Mouse (Mus musculus): ENCODE data around the gene Gm49721. TPM values are rescaled to one million over a fixed set of nuclear protein-coding genes. Genes with fewer than 3 reads are reported as not detected.
"Not testable (repeated sequence)": the region's sequence is repeated elsewhere in the genome, so short reads cannot be mapped to it uniquely, and the experiment has no call there.

The Gm49721 gene
- under 1 TPM in 1 of 2 experiments, not detected in 1; 0.55 TPM for total RNA-seq (2021)
- long read RNA-seq, experiment 1, partial matches to known transcripts: 0 of 3 reads
- long read RNA-seq, experiment 1, other reads (novel, unspliced or antisense): 3 of 3 reads
- long read RNA-seq, experiment 2, partial matches to known transcripts: 1 of 5 reads
- long read RNA-seq, experiment 2, other reads (novel, unspliced or antisense): 4 of 5 reads

GRCm38 (mm10) chr17:6978287-6979248 lies at the start of gene Gm49721:
Gm49721 (plus strand) TSS chr17:6978904.
- DNase-seq: peak; percentile 78

GRCm38 (mm10) chr17:6931625-6932024 lies 47.1 kb upstream of the Gm49721 start:
- not testable (repeated sequence) for DNase-seq

- DNase-seq: not testable (repeated sequence)
Observed at GRCm38 (mm10) chr17:6942560-6942959, 36.1 kb upstream of the Gm49721 start.

- not testable (repeated sequence) for DNase-seq
Observed at GRCm38 (mm10) chr17:6947637-6947983, 31.1 kb upstream of the Gm49721 start.

- DNase-seq: peak; percentile 91
Observed at GRCm38 (mm10) chr17:6947984-6948768, 30.5 kb upstream of the Gm49721 start, which contains the start of gene Rsph3b. Rsph3b (minus strand) TSS chr17:6948682.

GRCm38 (mm10) chr17:6948769-6949228 lies 29.9 kb upstream of the Gm49721 start:
- not testable (repeated sequence) for DNase-seq

GRCm38 (mm10) chr17:6958881-6959280 lies 19.8 kb upstream of the Gm49721 start:
- not testable (repeated sequence) for DNase-seq

- DNase-seq: not testable (repeated sequence)
Observed at GRCm38 (mm10) chr17:6959543-6960259, 19.0 kb upstream of the Gm49721 start.

GRCm38 (mm10) chr17:6960349-6960748 lies 18.4 kb upstream of the Gm49721 start:
- DNase-seq: not testable (repeated sequence)

- DNase-seq: peak; percentile 51
Observed at GRCm38 (mm10) chr17:6960776-6961175, 17.9 kb upstream of the Gm49721 start, which contains the start of gene Tagap1. Tagap1 (minus strand) TSS chr17:6961156.

GRCm38 (mm10) chr17:6961181-6962000 lies 17.3 kb upstream of the Gm49721 start:
- not testable (repeated sequence) for DNase-seq

- DNase-seq: not testable (repeated sequence)
Observed at GRCm38 (mm10) chr17:6962339-6962738, 16.4 kb upstream of the Gm49721 start.

- DNase-seq: not testable (repeated sequence)
Observed at GRCm38 (mm10) chr17:6962936-6963335, 15.8 kb upstream of the Gm49721 start.

- not testable (repeated sequence) for DNase-seq
Observed at GRCm38 (mm10) chr17:6965364-6965763, 13.3 kb upstream of the Gm49721 start.

- not testable (repeated sequence) for DNase-seq
Observed at GRCm38 (mm10) chr17:6967673-6968072, 11.0 kb upstream of the Gm49721 start.

- DNase-seq: not testable (repeated sequence)
Observed at GRCm38 (mm10) chr17:6970334-6970733, 8.4 kb upstream of the Gm49721 start, which contains the start of gene Rnaset2b. Rnaset2b (plus strand) TSS chr17:6970634.

- DNase-seq: not testable (repeated sequence)
Observed at GRCm38 (mm10) chr17:6971238-6971637, 7.5 kb upstream of the Gm49721 start.

GRCm38 (mm10) chr17:6972836-6973396 lies 5.8 kb upstream of the Gm49721 start:
- not testable (repeated sequence) for DNase-seq

- DNase-seq: not testable (repeated sequence)
Observed at GRCm38 (mm10) chr17:6974985-6975384, 3.7 kb upstream of the Gm49721 start.

GRCm38 (mm10) chr17:6979380-6979779 lies 676 bp downstream of the Gm49721 start:
- not testable (repeated sequence) for DNase-seq
